Mouse (Mus musculus) testis, adult 2 months (tissue): ENCODE results near the gene Pkdcc. TPM values are rescaled to one million over a fixed set of nuclear protein-coding genes. Genes with fewer than 3 reads are reported as not detected.

Experiments
- H3K27ac ChIP-seq: fragments of 200-500 bp; 2 replicates; pipeline ENCODE4 v1.5.1; 2012; ENCODE audit warnings: low read depth, low read length; ENCODE audit not compliant: control insufficient read depth, insufficient read depth
- H3K27me3 ChIP-seq: fragments of 200-500 bp; 2 replicates; pipeline ENCODE4 v1.6.1; 2012; ENCODE audit warnings: mild to moderate bottlenecking, low read length, moderate library complexity; ENCODE audit not compliant: control insufficient read depth, insufficient read depth
- H3K36me3 ChIP-seq: fragments of 200-500 bp; 2 replicates; pipeline ENCODE4 v1.6.1; 2012; ENCODE audit warnings: mild to moderate bottlenecking, low read length; ENCODE audit not compliant: control insufficient read depth, insufficient read depth
- H3K4me1 ChIP-seq: fragments of 200-500 bp; 2 replicates; pipeline ENCODE4 v1.6.1; 2012; ENCODE audit warnings: low read length; ENCODE audit not compliant: control insufficient read depth, insufficient read depth
- H3K4me3 ChIP-seq: fragments of 200-500 bp; 2 replicates; pipeline ENCODE4 v1.5.1; 2012; ENCODE audit warnings: low read depth, mild to moderate bottlenecking, low read length, moderate library complexity, mixed read lengths; ENCODE audit not compliant: control insufficient read depth
- CTCF ChIP-seq: fragments of 200-500 bp; IDR thresholded peaks from 2 replicates; pipeline ENCODE4 v1.5.1; 2012; ENCODE audit warnings: low read depth, mild to moderate bottlenecking, inconsistent platforms, low read length, moderate library complexity; ENCODE audit not compliant: control insufficient read depth, insufficient read depth, insufficient replicate concordance
- POLR2A ChIP-seq: fragments of 200-500 bp; IDR thresholded peaks from 2 replicates; pipeline ENCODE4 v1.6.1; 2012; ENCODE audit warnings: low read depth, mild to moderate bottlenecking, inconsistent platforms, low read length, moderate library complexity; ENCODE audit not compliant: control insufficient read depth
- polyA plus RNA-seq: library from polyadenylated mRNA; depleted of rRNA; stranded (reverse); fragments of >200 nt; gene quantifications from 2 replicates; pipeline ENCODE4 v1.2.3, GENCODE M21; 2012; rRNA removed

The Pkdcc gene
- polyA plus RNA-seq: 30.6 and 31.5 TPM in 2 replicates

- peak within 1 kb of the TSS; percentile 73 for H3K27ac ChIP-seq
- H3K4me1 ChIP-seq: peaks cover 13% of the 10 kb centered on the region
- H3K36me3 ChIP-seq: no peaks in the 10 kb centered on the region
- H3K27me3 ChIP-seq: peaks cover 3% of the 10 kb centered on the region; the same call in 1 of the 2 replicates
- TF ChIP-seq POLR2A (no peak; the same call in 1 of the 2 replicates), CTCF (no peak)
- peak within 1 kb of the TSS; percentile 78 for H3K4me3 ChIP-seq
Observed at GRCm38 (mm10) chr17:83214674-83215528, at the start of gene Pkdcc. TSS of gene Pkdcc (plus strand) at chr17:83215292.

- no peaks in the 10 kb centered on the region for H3K27me3 ChIP-seq
- TF ChIP-seq POLR2A (no peak), CTCF (no peak)
- H3K27ac ChIP-seq: no peak overlapping the region
- no peaks in the 10 kb centered on the region; the same call in 1 of the 2 replicates for H3K4me1 ChIP-seq
- H3K4me3 ChIP-seq: no peak overlapping the region
- H3K36me3 ChIP-seq: no peaks in the 10 kb centered on the region
Observed at GRCm38 (mm10) chr17:83166195-83166594, 48.9 kb upstream of the Pkdcc start.

- H3K4me3 ChIP-seq: no peak overlapping the region
- no peaks in the 10 kb centered on the region for H3K27me3 ChIP-seq
- H3K27ac ChIP-seq: peak overlapping the region; percentile 44; the same call in 1 of the 2 replicates
- H3K4me1 ChIP-seq: no peaks in the 10 kb centered on the region
- no peak for TF ChIP-seq POLR2A
- no peak for TF ChIP-seq CTCF
- no peaks in the 10 kb centered on the region for H3K36me3 ChIP-seq
Observed at GRCm38 (mm10) chr17:83176146-83176545, 38.9 kb upstream of the Pkdcc start.

- TF ChIP-seq CTCF (no peak), POLR2A (no peak)
- Histone ChIP-seq H3K27me3 (no peaks in the 10 kb centered on the region), H3K4me3 (no peak overlapping the region), H3K4me1 (no peaks in the 10 kb centered on the region), H3K36me3 (no peaks in the 10 kb centered on the region), H3K27ac (no peak overlapping the region)
Observed at GRCm38 (mm10) chr17:83178483-83179150, 36.5 kb upstream of the Pkdcc start.

GRCm38 (mm10) chr17:83179151-83179531, 36.0 kb upstream of the Pkdcc start:
- Histone ChIP-seq H3K4me3 (no peak overlapping the region), H3K27me3 (no peaks in the 10 kb centered on the region), H3K4me1 (no peaks in the 10 kb centered on the region), H3K36me3 (no peaks in the 10 kb centered on the region), H3K27ac (no peak overlapping the region)
- TF ChIP-seq CTCF (no peak), POLR2A (no peak)

- Histone ChIP-seq H3K36me3 (no peaks in the 10 kb centered on the region), H3K4me3 (no peak overlapping the region), H3K27ac (no peak overlapping the region), H3K27me3 (no peaks in the 10 kb centered on the region), H3K4me1 (no peaks in the 10 kb centered on the region)
- TF ChIP-seq POLR2A (no peak), CTCF (no peak)
Observed at GRCm38 (mm10) chr17:83179569-83179968, 35.5 kb upstream of the Pkdcc start.

DNA sequence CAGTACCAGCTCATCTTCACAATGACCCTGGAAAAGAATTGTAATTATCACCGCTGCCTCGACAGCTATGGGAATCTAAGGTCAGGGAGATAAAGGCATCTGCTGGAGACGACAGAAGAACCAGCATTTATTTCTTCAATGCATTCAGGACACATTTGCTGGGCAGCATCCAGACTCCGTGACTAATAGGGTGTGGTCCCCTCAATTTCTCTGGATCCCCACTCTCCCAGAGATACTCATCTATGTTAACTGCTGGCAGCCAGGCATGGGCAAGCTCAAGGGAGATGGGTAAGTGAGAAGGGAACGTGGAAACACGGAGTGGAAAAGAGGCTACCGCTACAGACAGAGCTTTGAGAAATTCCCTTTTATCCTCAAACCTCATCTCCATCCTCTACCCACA, 34.0 kb upstream of the Pkdcc start:
- H3K27ac ChIP-seq: no peak overlapping the region
- TF ChIP-seq POLR2A: no peak
- no peak for TF ChIP-seq CTCF
- no peaks in the 10 kb centered on the region for H3K36me3 ChIP-seq
- H3K4me3 ChIP-seq: no peak overlapping the region
- no peaks in the 10 kb centered on the region for H3K27me3 ChIP-seq
- no peaks in the 10 kb centered on the region for H3K4me1 ChIP-seq
